Mouse (Mus musculus): ENCODE data around the gene Pkm.

The Pkm gene

DNA sequence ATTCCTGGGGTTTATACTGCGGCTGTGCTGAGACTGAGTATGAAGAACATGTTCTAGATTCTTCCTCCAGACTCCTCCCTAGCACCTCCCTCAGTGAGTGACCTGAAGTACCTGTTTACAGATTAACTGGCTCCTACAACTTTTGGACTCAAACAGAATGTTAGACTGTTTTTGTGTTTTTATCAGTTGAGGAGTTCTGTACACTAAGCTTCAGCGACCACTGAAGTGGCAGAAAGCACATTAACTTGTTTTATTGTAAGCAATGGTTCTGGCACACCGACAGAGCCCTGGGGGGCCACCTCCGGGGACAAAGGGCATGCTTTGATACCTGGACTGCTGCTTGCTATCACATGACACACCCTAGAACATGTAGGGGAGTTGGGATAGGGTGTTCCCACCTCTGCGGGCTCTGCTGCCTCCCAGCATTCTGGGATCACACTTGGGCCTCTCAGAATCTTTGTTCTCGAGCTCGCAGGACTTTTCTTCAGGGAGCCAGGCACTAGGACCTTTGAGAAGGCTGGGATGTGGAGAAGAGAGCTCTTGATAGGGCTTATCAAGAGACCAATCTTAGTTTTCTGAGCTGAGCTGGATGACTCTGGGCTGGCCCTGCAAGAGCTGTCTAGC is 60.2 kb downstream of the Pkm start:
- no peak for DNase-seq

DNA sequence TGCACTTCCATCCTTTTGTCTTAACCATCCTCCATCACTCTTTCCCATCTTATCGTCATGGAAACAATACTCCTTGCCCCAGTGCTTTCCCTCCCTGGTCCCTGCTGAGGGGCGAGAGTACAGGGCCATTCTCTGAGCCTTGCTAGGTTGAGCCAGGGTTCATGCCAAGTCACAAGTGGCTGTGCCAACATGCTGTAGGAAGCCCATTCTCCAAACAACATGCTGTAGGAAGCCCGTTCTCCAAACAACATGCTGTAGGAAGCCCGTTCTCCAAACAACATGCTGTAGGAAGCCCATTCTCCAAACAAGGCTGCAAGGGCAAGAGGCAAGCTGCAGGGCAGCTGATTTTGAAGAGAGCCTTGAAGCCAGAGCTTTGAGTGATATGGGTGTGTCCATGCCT is 62.1 kb downstream of the Pkm start:
- no peak for DNase-seq

DNA sequence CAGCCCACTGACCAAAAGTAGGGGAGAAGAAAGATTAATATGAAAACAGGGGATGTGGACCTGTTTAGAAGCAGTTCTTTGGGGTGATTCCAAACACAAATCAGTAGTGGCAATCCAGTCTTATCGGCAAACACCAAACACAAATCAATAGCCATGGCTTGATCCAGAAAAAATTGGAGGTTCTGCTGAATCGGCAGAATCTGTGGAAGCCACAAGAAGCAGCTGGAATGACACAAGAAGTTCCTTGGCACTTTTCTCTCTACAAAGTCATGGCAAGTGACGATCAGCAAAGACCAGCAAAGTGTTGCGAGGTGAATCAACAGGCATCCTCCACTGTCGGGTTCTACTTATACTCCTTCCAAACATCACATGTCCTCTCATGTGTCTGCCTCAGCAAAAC is 65.0 kb downstream of the Pkm start:
- no peak for DNase-seq

DNA sequence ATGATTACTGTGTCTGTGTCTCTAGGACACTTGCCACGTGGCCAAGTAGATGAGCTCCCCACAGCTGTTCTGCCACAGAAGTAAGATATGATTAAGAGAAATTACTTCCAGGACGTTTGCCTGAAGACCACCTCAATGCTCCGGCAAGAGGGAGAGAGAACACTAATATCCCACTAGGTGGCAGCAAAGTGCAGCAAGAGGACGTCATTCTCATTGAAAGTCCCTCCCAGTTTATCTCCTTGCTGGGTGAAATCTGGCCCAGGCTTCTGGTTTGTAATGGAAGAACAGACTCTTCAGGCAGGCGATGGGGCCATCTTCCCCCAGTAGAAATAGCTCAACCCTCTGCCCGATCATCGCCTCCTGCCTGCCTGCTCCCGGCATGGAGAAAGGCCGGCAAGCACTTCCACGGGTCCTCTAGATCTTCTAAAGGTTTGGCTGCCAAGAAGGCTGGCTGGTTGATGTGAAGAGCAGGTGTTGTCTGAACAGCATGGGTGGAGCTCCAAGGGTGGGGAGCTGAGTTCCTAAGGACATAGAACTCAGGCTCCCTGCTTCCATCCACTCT is 67.0 kb downstream of the Pkm start:
- DNase-seq = peak; percentile 77 to 78

DNA sequence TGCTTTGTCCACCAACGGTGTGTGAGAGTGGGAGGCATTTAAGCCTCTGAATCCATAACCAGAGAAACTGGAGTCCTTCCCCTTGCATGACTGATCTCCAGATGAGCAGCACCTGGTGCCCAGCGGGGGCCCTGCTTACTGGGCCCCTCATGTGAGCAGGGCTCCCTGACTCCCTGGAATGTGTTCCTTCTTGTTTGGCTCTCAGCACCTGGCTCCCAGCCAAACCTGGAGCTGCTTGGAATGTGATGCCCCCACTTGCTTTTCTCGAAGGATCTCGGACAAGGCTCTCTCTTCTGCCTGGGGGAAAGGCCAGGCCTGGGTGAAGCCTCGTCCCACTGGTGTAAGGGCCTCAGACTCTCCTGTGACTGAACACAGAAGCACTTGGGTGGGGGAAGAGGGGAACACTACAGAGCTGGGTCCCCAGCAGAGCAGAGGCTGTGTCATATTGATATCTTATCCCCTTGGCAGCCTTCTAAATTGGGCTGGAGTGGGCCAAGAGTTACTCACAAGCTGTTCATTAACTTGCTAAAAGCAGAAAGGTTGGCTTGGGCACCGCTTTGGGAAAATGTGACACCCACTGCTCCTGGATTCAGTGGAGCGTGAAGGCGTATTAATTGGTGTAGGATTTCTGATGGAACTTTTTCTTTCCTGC is 67.7 kb downstream of the Pkm start:
- DNase-seq = peak; percentile 17 to 48

DNA sequence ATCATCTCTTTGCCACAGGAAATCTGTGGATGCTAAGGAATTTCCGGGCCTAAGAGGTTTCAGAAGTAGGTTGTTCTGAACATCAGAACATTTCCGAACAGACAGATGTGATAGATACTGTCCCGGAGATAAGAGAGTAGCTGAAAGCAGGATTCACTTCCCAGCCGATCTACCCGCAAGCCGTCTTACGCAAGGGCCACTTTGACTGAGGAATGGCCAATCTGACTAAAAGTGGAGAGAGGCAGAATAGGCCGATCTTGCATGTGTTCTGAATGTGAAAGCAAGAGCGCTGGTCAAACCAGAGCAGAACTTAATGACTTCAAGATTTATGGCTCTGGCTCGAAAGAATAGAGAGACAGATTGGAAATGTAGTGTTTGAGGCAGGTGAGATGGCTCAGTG is 69.3 kb downstream of the Pkm start:
- DNase-seq = no peak

DNA sequence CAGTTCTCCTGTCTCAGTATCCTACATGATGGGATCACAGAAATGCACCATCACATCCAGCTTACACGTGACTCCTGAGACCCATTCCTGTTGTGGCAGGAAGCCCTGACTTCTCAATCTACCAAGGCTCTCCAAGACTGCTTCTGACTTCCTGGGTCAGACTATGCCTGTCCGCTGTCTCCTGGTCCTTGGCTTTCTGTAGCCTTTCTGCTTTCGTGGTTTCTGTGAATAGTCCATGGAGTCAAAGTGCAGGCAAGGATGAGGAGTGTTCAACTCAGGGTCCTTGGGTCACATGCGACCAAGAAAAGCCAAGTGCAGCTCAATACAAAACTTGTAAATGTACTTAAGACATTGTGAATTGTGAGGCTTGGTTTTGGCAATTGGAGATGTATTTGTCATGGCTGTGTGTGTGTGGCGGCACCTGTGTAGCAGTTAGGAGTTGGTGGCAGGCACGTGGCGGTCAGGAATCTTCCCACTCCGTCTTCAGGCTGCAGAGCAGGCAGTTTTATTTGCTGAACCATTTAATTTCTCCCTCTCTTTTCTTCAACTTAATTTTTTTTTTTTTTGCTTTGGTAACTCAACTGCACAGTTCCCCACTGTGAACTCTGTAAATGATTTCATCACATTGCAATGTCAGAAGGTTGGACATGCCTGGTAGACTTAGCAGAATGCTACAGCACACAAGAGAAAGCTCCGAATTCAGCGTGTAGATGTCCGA is 71.6 kb downstream of the Pkm start:
- DNase-seq = no peak
